Mouse (Mus musculus) midbrain, postnatal 0 days (tissue): Measurements from ENCODE around the gene Olig3. TPM values are rescaled to one million over a fixed set of nuclear protein-coding genes. Genes with fewer than 3 reads are reported as not detected.

Source experiments
- ATAC-seq: fragments of 200-750 bp; cut with Nextera tagmentation; 2 replicates; pipeline ENCODE4 v1.8.0; 2017; ENCODE audit warnings: moderate number of reproducible peaks, mild to moderate bottlenecking, moderate TSS enrichment, moderate library complexity; ENCODE audit not compliant: low FRiP score
- DNase-seq: peaks from one replicate; pipeline ENCODE4 v3.0.0-alpha.2; 2015; ENCODE audit warnings: low spot score
- H3K27ac ChIP-seq: fragments of 300-500 bp; sonication (generic); 2 replicates; pipeline ENCODE4 v1.5.1; 2014; ENCODE audit warnings: low read depth, mild to moderate bottlenecking, low read length, mixed read lengths
- H3K27me3 ChIP-seq: fragments of 300-500 bp; sonication (generic); 2 replicates; pipeline ENCODE4 v1.6.1; 2014; ENCODE audit warnings: low read length, control low read depth, mixed read lengths; ENCODE audit not compliant: insufficient read depth
- H3K36me3 ChIP-seq: fragments of 300-500 bp; sonication (generic); 2 replicates; pipeline ENCODE4 v1.6.1; 2014; ENCODE audit warnings: low read length, control low read depth, mixed read lengths; ENCODE audit not compliant: insufficient read depth
- H3K4me1 ChIP-seq: fragments of 300-500 bp; sonication (generic); 2 replicates; pipeline ENCODE4 v1.6.1; 2014; ENCODE audit warnings: mild to moderate bottlenecking, control low read depth, antibody characterized with exemption, low read length, mixed read lengths; ENCODE audit not compliant: insufficient read depth
- H3K4me2 ChIP-seq: fragments of 300-500 bp; sonication (generic); 2 replicates; pipeline ENCODE4 v1.6.1; 2014; ENCODE audit warnings: low read depth, mild to moderate bottlenecking, low read length, mixed read lengths; ENCODE audit not compliant: poor library complexity, severe bottlenecking
- H3K4me3 ChIP-seq: fragments of 300-500 bp; sonication (generic); 2 replicates; pipeline ENCODE4 v1.5.1; 2014; ENCODE audit warnings: low read depth, mild to moderate bottlenecking, low read length, moderate library complexity
- H3K9ac ChIP-seq: fragments of 300-500 bp; sonication (generic); replicated peaks from 2 replicates; pipeline ENCODE4 v1.6.1; 2014; ENCODE audit warnings: mild to moderate bottlenecking, low read length, moderate library complexity, mixed read lengths; ENCODE audit not compliant: poor library complexity, severe bottlenecking
- H3K9me3 ChIP-seq: fragments of 300-500 bp; sonication (generic); 2 replicates; pipeline ENCODE4 v1.6.1; 2016; ENCODE audit warnings: low read length, control low read depth
- CTCF ChIP-seq: IDR thresholded peaks from 2 replicates; pipeline ENCODE4 v1.5.1; 2016; ENCODE audit warnings: antibody characterized with exemption, mild to moderate bottlenecking
- WGBS: fragments of 180-500 bp; shearing (Covaris S2); extraction: QIAGEN DNeasy Blood & Tissue Kit; methylation state at CpG from one replicate; pipeline ENCODE4 v1.1.7; 2014; 5-methylcytosine and 5-hydroxymethylcytosine counted together
- polyA plus RNA-seq: library from polyadenylated mRNA; unstranded; fragments of >200 nt; fragmentation: Nextera tagmentation; extraction: Ambion mirVana; gene quantifications from 2 replicates; pipeline ENCODE4 v1.2.1, GENCODE M21; 2015
- total RNA-seq: library from RNA; depleted of rRNA; stranded (reverse); fragments of >200 nt; gene quantifications from 2 replicates; pipeline ENCODE4 v1.2.3, GENCODE M21; 2014

Gene Olig3
- total and polyA plus RNA-seq, 2 experiments from 2014 or later: 0.77 TPM; not detected in 1

- H3K27ac ChIP-seq: no peak overlapping the region
- 0 out of 2 replicates have a peak, but pooled peaks have one; percentile 6 for ATAC-seq
- H3K9me3 ChIP-seq: no peaks in the 10 kb centered on the region
- H3K9ac ChIP-seq: no peak overlapping the region
- peak overlapping the region; percentile 18; the same call in 1 of the 2 replicates for H3K4me3 ChIP-seq
- no peaks in the 10 kb centered on the region for H3K4me1 ChIP-seq
- H3K36me3 ChIP-seq: no peaks in the 10 kb centered on the region
- no peak for DNase-seq
- WGBS: under 1% methylated on average over 51 of the region's 63 CpGs
- no peak for TF ChIP-seq CTCF
- H3K4me2 ChIP-seq: peak overlapping the region; percentile 24; the same call in 1 of the 2 replicates
- peaks cover 95% of the 10 kb centered on the region for H3K27me3 ChIP-seq
Observed at GRCm38 (mm10) chr10:19356720-19357641, 648 bp downstream of the Olig3 start.

- H3K9ac ChIP-seq: no peak overlapping the region
- H3K4me1 ChIP-seq: no peaks in the 10 kb centered on the region
- H3K4me3 ChIP-seq: no peak overlapping the region
- ATAC-seq: no peak
- no peak overlapping the region for H3K4me2 ChIP-seq
- no peak for TF ChIP-seq CTCF
- DNase-seq: no peak
- H3K9me3 ChIP-seq: no peaks in the 10 kb centered on the region
- H3K27me3 ChIP-seq: peaks cover 95% of the 10 kb centered on the region
- 19% methylated on average over 5 of the region's 5 CpGs for WGBS
- no peaks in the 10 kb centered on the region for H3K36me3 ChIP-seq
- H3K27ac ChIP-seq: no peak overlapping the region
Observed at GRCm38 (mm10) chr10:19357848-19358247, 1.5 kb downstream of the Olig3 start.

GRCm38 (mm10) chr10:19360446-19361300 is 4.3 kb downstream of the Olig3 start:
- no peaks in the 10 kb centered on the region for H3K9me3 ChIP-seq
- H3K36me3 ChIP-seq: no peaks in the 10 kb centered on the region
- no peak overlapping the region for H3K9ac ChIP-seq
- 13% methylated on average over 3 of the region's 3 CpGs for WGBS
- DNase-seq (no peak), ATAC-seq (no peak)
- no peak overlapping the region for H3K4me3 ChIP-seq
- no peak overlapping the region for H3K27ac ChIP-seq
- H3K27me3 ChIP-seq: peaks cover 80% of the 10 kb centered on the region
- TF ChIP-seq CTCF: no peak
- no peak overlapping the region for H3K4me2 ChIP-seq
- H3K4me1 ChIP-seq: no peaks in the 10 kb centered on the region

DNA sequence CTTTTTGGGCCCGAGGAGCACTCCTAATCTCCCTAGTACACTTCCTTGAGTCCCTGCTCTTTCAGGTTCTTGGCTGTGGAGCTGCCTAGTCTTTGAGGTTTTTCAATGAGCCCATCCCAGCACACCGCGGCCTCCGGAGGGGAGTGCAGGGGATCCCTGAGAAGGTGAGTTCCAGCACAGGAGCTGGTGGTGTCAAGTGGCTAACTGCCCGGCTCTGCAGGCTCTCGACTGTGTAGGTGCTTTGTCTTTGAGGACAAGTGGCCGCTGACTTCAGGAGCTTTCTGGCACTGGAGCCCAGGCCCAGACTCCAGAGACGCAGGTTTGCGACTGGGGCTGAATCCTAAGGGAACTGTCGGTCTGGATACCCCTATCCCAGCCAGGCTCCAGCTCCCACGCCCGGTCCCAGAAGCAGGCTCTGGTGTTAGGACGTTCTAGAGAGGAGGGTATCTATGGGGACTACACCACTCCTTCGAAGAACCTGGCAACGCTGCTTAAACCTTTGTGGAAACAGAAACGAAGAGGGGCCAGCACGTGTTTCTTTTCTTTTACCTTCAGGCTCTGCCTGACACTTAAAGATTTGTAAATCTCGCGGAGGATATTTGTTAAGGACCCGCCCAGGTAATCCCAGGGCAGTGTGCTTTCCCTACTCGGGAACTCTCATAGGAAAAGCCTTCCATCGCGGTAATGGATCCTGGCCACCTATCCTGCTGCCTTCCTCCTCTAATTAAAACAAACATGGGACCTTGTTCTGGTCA is 5.4 kb downstream of the Olig3 start:
- Histone ChIP-seq H3K27ac (no peak overlapping the region), H3K36me3 (no peaks in the 10 kb centered on the region), H3K4me2 (no peak overlapping the region), H3K27me3 (peaks cover 78% of the 10 kb centered on the region), H3K4me1 (no peaks in the 10 kb centered on the region), H3K9me3 (no peaks in the 10 kb centered on the region), H3K4me3 (no peak overlapping the region), H3K9ac (no peak overlapping the region)
- DNase-seq (no peak), ATAC-seq (no peak)
- 5% methylated on average over 23 of the region's 23 CpGs for WGBS
- TF ChIP-seq CTCF: no peak

DNA sequence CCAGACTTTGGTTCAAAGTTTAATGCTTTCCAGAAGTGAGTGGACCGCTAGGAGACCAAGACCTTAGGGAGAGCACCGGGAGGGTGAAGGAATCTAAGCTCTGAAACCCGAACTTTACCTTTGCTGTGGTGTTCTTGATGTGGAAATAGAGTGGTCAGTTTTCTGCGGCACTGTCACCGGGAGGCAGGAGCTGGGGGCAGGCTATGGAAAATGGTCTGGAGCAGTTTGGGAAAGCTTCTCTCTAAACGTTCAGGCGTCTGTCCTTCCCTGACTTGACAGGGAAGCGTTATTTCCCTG is 5.9 kb downstream of the Olig3 start:
- Histone ChIP-seq H3K4me3 (no peak overlapping the region), H3K36me3 (no peaks in the 10 kb centered on the region), H3K27ac (no peak overlapping the region), H3K27me3 (peaks cover 74% of the 10 kb centered on the region), H3K9ac (no peak overlapping the region), H3K4me1 (no peaks in the 10 kb centered on the region), H3K4me2 (no peak overlapping the region), H3K9me3 (no peaks in the 10 kb centered on the region)
- DNase-seq (no peak), ATAC-seq (no peak)
- 2% methylated on average over 8 of the region's 8 CpGs for WGBS
- TF ChIP-seq CTCF: no peak
